Mouse (Mus musculus) heart, embryonic 10.5 days (tissue): ENCODE data around the gene Nup62. TPM values are rescaled to one million over a fixed set of nuclear protein-coding genes. Genes with fewer than 3 reads are reported as not detected.
"Not testable (repeated sequence)": the region's sequence is repeated elsewhere in the genome, so short reads cannot be mapped to it uniquely, and the experiment has no call there.

Experiments used
- DNase-seq: peaks from one replicate; pipeline ENCODE4 v3.0.0-alpha.2; 2017; ENCODE audit warnings: low spot score
- H3K27ac ChIP-seq: fragments of 300-500 bp; sonication (generic); 2 replicates; pipeline ENCODE4 v1.5.1; 2016; ENCODE audit warnings: mild to moderate bottlenecking
- H3K27me3 ChIP-seq: fragments of 300-500 bp; sonication (generic); 2 replicates; pipeline ENCODE4 v1.6.1; 2016; ENCODE audit warnings: mild to moderate bottlenecking; ENCODE audit not compliant: poor library complexity, insufficient read depth, severe bottlenecking
- H3K36me3 ChIP-seq: fragments of 300-500 bp; sonication (generic); 2 replicates; pipeline ENCODE4 v1.6.1; 2016; ENCODE audit warnings: mild to moderate bottlenecking, moderate library complexity
- H3K4me1 ChIP-seq: fragments of 300-500 bp; sonication (generic); 2 replicates; pipeline ENCODE4 v1.6.1; 2016; ENCODE audit warnings: mild to moderate bottlenecking
- H3K4me3 ChIP-seq: fragments of 300-500 bp; sonication (generic); 2 replicates; pipeline ENCODE4 v1.5.1; 2016; ENCODE audit warnings: mild to moderate bottlenecking, moderate library complexity
- H3K9me3 ChIP-seq: fragments of 300-500 bp; sonication (generic); 2 replicates; pipeline ENCODE4 v1.6.1; 2016; ENCODE audit warnings: mild to moderate bottlenecking, moderate library complexity
- WGBS: fragments of 180-500 bp; shearing (Covaris S2); methylation state at CpG from one replicate; pipeline ENCODE4 v1.1.7; 2016; 5-methylcytosine and 5-hydroxymethylcytosine counted together
- polyA plus RNA-seq: library from polyadenylated mRNA; unstranded; fragments of >200 nt; fragmentation: Nextera tagmentation; extraction: Ambion mirVana; gene quantifications from 2 replicates; pipeline ENCODE4 v1.2.1, GENCODE M21; 2016

Nup62 gene
- polyA plus RNA-seq, 1 experiment from 2014 or later: 132 TPM

DNA sequence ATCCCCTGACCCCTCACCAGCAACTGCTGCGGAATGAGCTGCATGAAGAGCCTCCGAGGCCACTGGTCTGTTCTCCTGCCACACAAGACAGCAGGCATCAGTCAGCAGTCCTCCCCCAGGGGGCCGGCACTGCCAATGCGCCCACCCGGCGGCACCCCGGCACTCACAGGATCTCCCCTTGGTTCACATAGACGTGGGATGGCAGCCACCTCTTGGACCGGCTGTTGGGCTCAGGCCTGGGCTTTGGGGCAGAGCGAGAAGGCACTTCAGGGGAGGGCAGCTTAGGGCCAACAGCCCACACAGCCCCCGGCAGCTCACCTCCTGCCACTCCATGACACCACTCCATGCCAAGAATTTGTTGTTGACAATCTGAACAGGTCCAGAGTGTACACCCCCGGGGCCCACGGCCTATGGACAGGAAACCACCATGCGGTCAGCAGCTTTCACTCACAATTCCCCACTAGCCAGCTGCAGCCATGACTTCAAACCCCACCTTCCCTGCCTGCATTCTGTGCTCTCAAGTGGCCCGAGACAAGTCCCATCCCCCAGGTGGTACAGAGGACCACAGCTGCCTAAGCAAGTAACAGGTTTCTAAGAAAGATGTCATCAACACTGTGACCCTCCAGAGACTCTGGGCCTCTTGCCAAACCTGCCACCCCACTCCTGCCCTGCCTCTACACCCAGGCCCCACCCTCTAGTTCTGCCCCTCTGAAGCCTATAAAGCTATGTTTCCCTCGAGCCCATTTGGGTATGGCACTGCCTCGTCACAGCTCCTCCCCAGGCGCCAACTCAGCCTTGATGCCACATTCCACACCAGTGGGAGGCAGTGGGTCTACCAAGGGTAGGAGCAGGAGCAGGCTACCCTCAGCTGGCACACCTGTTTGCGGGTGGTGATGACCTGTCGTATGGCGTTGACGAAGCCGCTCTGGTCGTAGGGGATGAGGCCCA is 49.0 kb downstream of the Nup62 start:
- DNase-seq: no peak
- H3K27ac ChIP-seq: no peak overlapping the region
- peaks cover 62% of the 10 kb centered on the region for H3K4me1 ChIP-seq
- H3K27me3 ChIP-seq: no peaks in the 10 kb centered on the region
- H3K4me3 ChIP-seq: 0 out of 2 replicates have a peak overlapping the region, but pooled peaks have one; percentile 12
- H3K9me3 ChIP-seq: no peaks in the 10 kb centered on the region
- WGBS: 83% methylated on average over 24 of the region's 24 CpGs
- H3K36me3 ChIP-seq: peaks cover 69% of the 10 kb centered on the region

DNA sequence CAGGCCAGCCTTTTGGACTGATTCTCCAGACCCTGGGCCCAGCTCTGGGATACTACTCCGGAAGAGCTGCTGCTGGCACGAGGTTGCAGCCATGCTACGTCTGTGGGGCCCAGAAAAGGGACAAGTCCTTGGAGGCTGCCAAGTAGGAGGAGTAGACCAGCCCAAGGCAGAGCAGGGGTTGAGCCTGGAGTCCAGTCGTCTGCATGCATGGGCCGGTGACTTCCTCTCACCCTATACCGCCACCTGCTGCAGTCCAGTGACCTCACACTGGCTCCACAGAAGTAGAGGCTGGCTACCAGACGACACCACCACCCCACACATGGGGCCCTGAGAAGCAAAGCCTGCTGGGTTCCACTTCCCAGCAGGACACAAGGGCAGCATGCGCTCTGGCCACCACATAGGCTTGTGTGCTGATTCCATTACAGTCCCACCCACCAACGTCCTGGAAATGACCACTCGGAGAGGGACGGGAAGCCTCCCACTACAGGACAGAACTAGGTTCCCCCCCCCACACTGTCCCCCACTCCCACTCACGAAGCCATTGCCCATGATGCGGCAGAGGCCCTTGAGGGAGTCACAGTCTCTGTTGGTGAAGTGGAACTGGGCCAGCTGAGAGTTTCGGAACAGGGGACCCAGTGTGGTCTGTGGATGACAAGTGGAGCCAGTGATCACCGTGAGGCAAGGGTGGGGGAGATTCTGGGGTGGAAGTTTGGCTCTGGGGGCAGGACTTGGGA is 50.6 kb downstream of the Nup62 start:
- DNase-seq: no peak
- peaks cover 56% of the 10 kb centered on the region for H3K36me3 ChIP-seq
- no peaks in the 10 kb centered on the region for H3K27me3 ChIP-seq
- H3K4me3 ChIP-seq: peak overlapping the region; percentile 89
- peaks cover 60% of the 10 kb centered on the region for H3K4me1 ChIP-seq
- whole genome bisulfite sequencing: 63% methylated on average over 15 of the region's 15 CpGs
- H3K27ac ChIP-seq: peak overlapping the region; percentile 97
- H3K9me3 ChIP-seq: no peaks in the 10 kb centered on the region

DNA sequence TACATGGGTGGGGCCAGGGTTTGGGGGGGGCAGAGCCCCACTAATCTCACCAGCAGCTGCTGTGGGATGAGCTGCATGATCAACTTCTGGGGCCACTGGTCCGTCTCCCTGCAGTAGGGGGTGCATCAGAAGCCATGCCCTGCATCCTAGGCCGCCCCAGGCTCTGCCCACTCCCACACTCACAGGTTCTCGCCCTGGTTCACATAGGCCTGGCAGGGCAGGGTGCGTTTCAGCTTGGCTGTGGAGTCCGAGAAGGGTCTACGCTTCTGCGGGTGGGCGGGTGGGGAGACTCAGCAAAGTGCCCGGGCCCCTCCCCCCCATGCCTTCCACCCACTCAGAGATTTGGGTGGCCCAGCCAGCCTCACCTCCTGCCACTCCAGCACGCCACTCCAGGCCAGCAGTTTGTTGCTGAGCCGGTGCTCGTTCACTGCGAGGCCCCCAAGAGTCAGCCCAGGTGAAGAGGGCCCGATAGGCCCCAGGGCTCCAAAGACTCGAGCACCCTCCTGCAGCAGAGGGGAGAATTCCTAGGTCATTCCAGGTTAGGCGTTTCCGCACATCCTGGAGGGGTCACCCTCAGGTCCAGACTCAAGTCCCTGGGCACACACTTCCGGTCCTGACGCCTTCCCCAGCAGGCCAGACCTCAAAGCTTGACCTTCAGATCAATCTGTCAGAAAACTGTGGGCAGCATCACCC is 51.3 kb downstream of the Nup62 start:
- peak overlapping the region; percentile 89 for H3K4me3 ChIP-seq
- DNase-seq: no peak
- H3K36me3 ChIP-seq: peaks cover 49% of the 10 kb centered on the region
- H3K27me3 ChIP-seq: no peaks in the 10 kb centered on the region
- H3K9me3 ChIP-seq: no peaks in the 10 kb centered on the region
- peak overlapping the region; percentile 97 for H3K27ac ChIP-seq
- peaks cover 57% of the 10 kb centered on the region for H3K4me1 ChIP-seq
- 66% methylated on average over 19 of the region's 19 CpGs for WGBS

DNA sequence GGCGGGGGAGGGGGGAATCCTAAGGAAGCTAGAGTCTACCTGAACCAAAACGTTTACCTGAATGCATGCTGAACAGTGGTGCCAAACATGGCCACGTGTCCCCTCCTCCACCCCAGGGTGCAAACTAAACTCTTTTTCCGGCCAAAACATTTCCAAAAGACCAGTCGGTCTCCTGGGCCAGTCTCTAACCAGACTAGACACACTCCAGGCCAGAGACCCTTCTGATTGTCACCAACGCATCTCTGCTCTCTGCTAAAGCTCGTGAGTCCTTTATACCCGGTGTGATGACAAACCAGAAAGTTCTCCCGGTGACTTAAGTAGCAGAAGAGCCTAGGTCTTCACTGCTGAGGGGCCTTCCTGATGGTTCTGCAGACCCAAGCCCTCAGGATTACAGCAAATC is 51.9 kb downstream of the Nup62 start:
- Histone ChIP-seq H3K36me3 (peaks cover 42% of the 10 kb centered on the region), H3K27ac (peak overlapping the region; percentile 97), H3K27me3 (no peaks in the 10 kb centered on the region), H3K4me3 (peak overlapping the region; percentile 89), H3K9me3 (no peaks in the 10 kb centered on the region), H3K4me1 (peaks cover 60% of the 10 kb centered on the region)
- whole genome bisulfite sequencing: 55% methylated on average over 9 of the region's 9 CpGs
- no peak for DNase-seq

DNA sequence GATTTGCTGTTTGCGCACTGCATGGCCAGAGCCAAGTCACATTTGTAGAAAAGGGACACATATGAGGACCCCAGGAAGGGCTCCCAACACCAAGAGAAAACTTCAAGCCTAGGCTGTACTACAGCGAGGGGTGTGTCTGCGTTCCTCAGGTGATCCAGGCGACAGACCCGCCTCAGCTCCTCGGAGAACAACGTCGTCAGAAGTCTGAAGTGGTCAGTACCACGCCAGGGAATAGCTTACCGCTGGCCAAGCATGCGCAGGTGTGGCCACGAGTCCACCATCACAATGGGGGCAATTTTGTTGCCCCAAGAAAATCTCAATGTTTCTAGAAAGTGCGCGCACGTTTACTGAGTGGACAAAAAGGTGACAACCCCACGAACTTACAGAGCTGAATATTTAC is 52.6 kb downstream of the Nup62 start:
- H3K27ac ChIP-seq: peak overlapping the region; percentile 97
- WGBS: 9% methylated on average over 16 of the region's 16 CpGs
- no peaks in the 10 kb centered on the region for H3K9me3 ChIP-seq
- no peaks in the 10 kb centered on the region for H3K27me3 ChIP-seq
- no peak for DNase-seq
- peak overlapping the region; percentile 89 for H3K4me3 ChIP-seq
- H3K36me3 ChIP-seq: peaks cover 36% of the 10 kb centered on the region
- peaks cover 64% of the 10 kb centered on the region for H3K4me1 ChIP-seq

DNA sequence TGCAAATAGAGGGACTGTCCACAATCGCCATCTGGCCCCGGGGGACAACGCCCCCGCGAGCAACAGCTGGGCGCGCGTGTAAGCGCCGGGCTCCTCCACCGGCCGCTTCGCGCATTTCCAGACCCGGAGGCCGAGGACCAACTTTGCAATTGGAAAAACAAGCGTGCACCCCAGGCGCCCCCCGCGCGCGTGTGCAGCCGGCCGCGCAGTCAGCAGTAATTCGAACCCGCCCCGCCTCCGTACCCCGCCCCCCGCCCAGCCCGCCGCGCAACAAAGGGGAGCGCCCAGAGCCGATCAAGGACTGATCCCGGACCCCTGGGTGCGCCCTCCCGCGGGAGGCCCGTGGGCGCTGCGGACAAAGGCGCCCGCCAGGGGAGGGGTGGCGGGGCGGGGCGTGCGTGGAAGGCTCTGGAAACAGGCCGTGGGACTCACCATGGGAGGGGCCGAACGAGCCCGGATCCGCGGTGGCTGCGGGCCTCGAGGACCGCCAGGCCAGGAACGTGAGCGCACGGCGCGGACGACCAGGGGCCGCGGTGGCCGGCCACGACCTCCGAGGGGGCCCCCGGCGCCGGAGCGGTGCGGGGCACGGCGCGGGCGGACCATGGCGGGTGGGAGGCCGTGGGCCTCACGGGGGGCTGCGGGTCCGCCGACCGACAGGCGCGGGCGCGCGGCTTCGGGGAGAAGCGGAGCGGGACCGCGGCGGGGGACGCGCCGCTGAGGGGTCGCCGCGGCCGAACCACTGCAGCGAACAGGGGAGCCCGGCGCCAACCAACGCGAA is 53.2 kb downstream of the Nup62 start:
- Histone ChIP-seq H3K4me1 (peaks cover 67% of the 10 kb centered on the region), H3K36me3 (peaks cover 29% of the 10 kb centered on the region), H3K27me3 (no peaks in the 10 kb centered on the region), H3K27ac (peak overlapping the region; percentile 97), H3K9me3 (no peaks in the 10 kb centered on the region), H3K4me3 (peak overlapping the region; percentile 89)
- DNase-seq: peak; percentile 88
- WGBS: under 1% methylated on average over 100 of the region's 108 CpGs

DNA sequence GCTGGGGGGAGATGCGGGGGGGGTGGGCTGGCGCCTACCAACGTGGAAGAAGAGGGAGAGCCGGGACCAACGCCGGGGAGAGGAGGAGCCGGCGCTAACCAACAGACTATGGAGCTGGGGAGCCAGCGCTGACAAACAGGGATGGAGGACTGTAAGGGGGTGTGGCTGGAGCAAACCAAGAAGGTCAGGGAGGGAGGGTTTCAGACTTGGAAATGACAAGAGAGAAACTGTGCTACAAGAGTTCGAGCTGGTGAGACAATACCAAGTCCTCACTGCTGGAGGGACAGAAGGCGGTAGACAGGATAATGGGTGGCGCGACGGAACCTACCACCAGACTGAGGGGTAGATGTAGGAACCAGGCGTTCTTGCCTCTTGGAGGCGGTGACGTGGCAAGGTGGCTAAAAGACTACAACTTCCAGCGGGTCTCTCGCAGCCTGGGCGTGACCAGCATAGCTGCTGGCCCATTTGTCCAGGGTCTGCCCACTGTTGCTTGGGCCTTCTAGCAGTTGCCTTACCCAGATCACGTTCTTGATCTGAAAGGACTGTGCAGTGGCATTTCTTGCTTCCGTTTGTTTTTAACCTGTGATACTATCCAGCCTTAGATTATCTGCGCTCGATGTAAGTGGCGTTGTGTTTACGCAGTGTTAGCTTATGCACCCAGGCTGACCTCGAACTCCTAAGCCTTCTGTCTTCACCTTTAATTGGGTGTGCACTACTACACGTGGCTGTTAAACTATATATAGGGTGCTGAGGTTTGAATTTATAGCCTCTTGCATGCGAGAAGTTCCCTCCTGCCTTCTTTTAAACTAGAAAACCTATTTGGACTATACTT is 54.0 kb downstream of the Nup62 start, which contains the start of gene Ptov1:
Gene Ptov1, minus strand, starts transcription at position 92 of the 832 bp plus-strand sequence.
- peaks cover 21% of the 10 kb centered on the region for H3K36me3 ChIP-seq

DNA sequence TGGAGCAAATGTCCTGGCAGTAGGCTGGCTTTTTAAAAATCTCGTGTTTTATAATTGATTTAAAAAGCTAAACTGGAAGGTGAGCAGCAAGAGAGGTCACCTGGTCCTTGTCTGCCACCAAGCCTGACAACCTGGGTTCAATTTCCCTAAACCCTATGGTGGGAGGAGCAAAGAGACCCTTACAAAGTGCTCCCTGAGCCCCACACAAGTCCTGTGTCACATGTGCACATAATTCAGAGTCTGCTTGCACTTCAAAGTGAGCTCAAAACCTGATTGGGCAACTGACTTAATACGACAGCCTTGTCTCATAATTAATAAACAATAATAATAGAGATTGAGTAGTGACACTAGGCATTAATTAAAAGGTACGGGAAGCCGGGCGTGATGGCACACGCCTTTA is 54.7 kb downstream of the Nup62 start:
- no peak for DNase-seq
- Histone ChIP-seq H3K4me3 (peak overlapping the region; percentile 89), H3K27me3 (no peaks in the 10 kb centered on the region), H3K27ac (peak overlapping the region; percentile 97), H3K9me3 (no peaks in the 10 kb centered on the region), H3K4me1 (peaks cover 53% of the 10 kb centered on the region), H3K36me3 (peaks cover 17% of the 10 kb centered on the region)
- 81% methylated on average over 6 of the region's 6 CpGs for WGBS

More for the DNA sequence above, 54.0 kb downstream of the Nup62 start, which contains the start of gene Ptov1:
- Histone ChIP-seq H3K4me3 (peak within 1 kb of the TSS; percentile 89), H3K9me3 (no peaks in the 10 kb centered on the region), H3K27ac (peak within 1 kb of the TSS; percentile 97), H3K27me3 (no peaks in the 10 kb centered on the region), H3K4me1 (peaks cover 60% of the 10 kb centered on the region)
- WGBS: 7% methylated on average over 29 of the region's 29 CpGs
- peak; percentile 98 for DNase-seq

DNA sequence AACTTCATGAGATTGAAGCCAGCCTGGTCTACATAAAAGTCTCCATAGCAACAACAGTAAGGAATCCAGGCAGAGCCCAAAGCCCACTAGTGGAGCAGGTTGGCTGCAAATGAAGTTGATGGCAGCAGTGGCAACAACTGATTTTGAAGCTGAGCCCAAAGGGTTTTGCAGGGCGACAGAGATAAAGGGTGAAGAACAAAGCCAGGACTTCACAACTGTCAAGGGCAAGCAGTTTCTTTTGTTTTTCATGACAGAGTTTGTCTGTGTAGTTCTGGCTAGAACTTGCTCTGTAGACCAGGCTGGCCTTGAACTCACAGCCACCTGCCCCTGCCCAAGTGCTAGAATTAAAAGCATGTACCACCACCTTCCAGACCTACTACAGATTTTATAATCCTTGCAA is 55.3 kb downstream of the Nup62 start:
- 72% methylated on average over 1 of the region's 1 CpGs for WGBS
- no peak for DNase-seq
- Histone ChIP-seq H3K4me3 (no peak overlapping the region), H3K36me3 (peaks cover 16% of the 10 kb centered on the region), H3K27me3 (no peaks in the 10 kb centered on the region), H3K4me1 (peaks cover 48% of the 10 kb centered on the region), H3K27ac (no peak overlapping the region), H3K9me3 (no peaks in the 10 kb centered on the region)

DNA sequence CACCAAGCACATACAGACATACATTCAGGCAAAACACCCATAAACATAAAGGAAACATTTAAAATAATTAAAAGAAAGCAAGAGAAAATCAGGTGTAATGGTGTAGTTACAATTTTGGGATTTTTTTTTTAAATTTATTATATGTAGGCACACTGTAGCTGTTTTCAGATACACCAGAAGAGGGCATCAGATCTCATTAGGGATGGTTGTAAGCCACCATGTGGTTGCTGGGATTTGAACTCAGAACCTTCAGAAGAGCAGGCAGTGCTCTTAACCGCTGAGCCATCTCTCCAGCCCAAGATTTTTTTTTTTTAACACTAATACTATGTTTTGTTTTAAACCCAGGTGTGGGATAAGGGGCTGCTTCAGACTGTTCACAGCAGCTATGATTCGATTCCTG is 55.9 kb downstream of the Nup62 start:
- not testable (repeated sequence) for H3K4me3 ChIP-seq, H3K27ac ChIP-seq, DNase-seq, H3K27me3 ChIP-seq, H3K9me3 ChIP-seq
- WGBS: 87% methylated on average over 2 of the region's 2 CpGs
- H3K4me1 ChIP-seq: peaks cover 42% of the 10 kb centered on the region
- H3K36me3 ChIP-seq: peaks cover 15% of the 10 kb centered on the region

DNA sequence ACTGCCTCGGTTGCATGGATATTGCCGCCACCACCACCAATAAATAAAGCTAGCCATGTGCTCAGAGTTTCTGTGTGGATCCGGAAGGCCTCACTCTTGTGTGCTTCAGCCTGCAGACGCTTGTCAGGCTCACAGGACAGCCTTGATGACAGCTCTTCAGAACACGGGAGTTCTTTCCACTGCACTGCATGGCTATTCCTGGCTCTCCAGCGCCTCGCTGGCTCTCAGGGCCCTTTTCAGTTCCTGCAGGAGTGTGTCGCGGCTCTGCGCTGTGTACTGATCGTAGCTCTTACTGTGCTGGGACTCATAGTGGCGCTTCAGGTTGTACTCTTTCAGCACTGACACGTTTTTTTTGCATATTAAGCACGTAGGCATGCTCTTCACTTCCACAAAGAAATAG is 61.9 kb downstream of the Nup62 start:
- Histone ChIP-seq H3K4me3 (peak overlapping the region; percentile 16; the same call in 1 of the 2 replicates), H3K4me1 (peaks cover 27% of the 10 kb centered on the region), H3K9me3 (no peaks in the 10 kb centered on the region), H3K27ac (peak overlapping the region; percentile 72; the same call in 1 of the 2 replicates), H3K36me3 (peaks cover 72% of the 10 kb centered on the region), H3K27me3 (no peaks in the 10 kb centered on the region)
- 63% methylated on average over 14 of the region's 14 CpGs for WGBS
- no peak for DNase-seq
